Mouse (Mus musculus) heart, postnatal 14 days (tissue): ENCODE measurements around the gene Gstp2. TPM values are rescaled to one million over a fixed set of nuclear protein-coding genes. Genes with fewer than 3 reads are reported as not detected.

Experiments
- DNase-seq, 2 experiments: peaks; one replicate each; pipeline ENCODE4 v3.0.0; 2021 to 2022
- intact Hi-C: fragments of 180-260 bp; cut with DNase I; formaldehyde crosslinking; loops from one replicate; pipeline ENCODE4 v1.15.1; 2025
- long read RNA-seq, 2 experiments: library from polyadenylated mRNA; stranded (forward); transcript quantifications; one replicate each; pipeline ENCODE4 v2.0.0; 2021
- total RNA-seq, 2 experiments: library from RNA; stranded (reverse); gene quantifications; 2 replicates each; pipeline ENCODE4 v1.2.3; 2021

The Gstp2 gene
- total RNA-seq: 10 to 100 TPM; 80.8 to 90.7 TPM
- long read RNA-seq, experiment 1, transcript Gstp2-201 (7 exons, 797 nt): major isoform, 35 of 36 reads
- long read RNA-seq, experiment 1, partial matches to known transcripts: 1 of 36 reads
- long read RNA-seq, experiment 1, other reads (novel, unspliced or antisense): 0 of 36 reads
- long read RNA-seq, experiment 2, transcript Gstp2-201 (7 exons, 797 nt): major isoform, 18 of 19 reads
- long read RNA-seq, experiment 2, partial matches to known transcripts: 0 of 19 reads
- long read RNA-seq, experiment 2, other reads (novel, unspliced or antisense): 1 of 19 reads

- intact Hi-C loops: no loop called here
Measured at GRCm38 (mm10) chr19:4045966-4046865, at the start of gene Gstp2. Gstp2 (minus strand) TSS chr19:4046023.

GRCm38 (mm10) chr19:4094774-4095303 is 49.0 kb upstream of the Gstp2 start:
- DNase-seq: no peak
- intact Hi-C loops: no loop called here

More at GRCm38 (mm10) chr19:4045966-4046865, at the start of gene Gstp2:
- peak; percentile 74 to 81 for DNase-seq

GRCm38 (mm10) chr19:4094348-4094747 is 48.5 kb upstream of the Gstp2 start:
- intact Hi-C loops: no loop called here
- no peak for DNase-seq

- intact Hi-C loops: no loop called here
- no peak for DNase-seq
Measured at GRCm38 (mm10) chr19:4093772-4094171, 47.9 kb upstream of the Gstp2 start.

GRCm38 (mm10) chr19:4092750-4093149 is 46.9 kb upstream of the Gstp2 start:
- intact Hi-C loops: no loop called here
- DNase-seq: no peak

- DNase-seq: no peak
- intact Hi-C loops: no loop called here
Measured at GRCm38 (mm10) chr19:4091383-4091782, 45.6 kb upstream of the Gstp2 start.

GRCm38 (mm10) chr19:4090446-4090845 is 44.6 kb upstream of the Gstp2 start:
- intact Hi-C loops: no loop called here
- DNase-seq: no peak

GRCm38 (mm10) chr19:4089128-4089527 is 43.3 kb upstream of the Gstp2 start:
- intact Hi-C loops: no loop called here
- DNase-seq: no peak

GRCm38 (mm10) chr19:4088146-4088545 is 42.3 kb upstream of the Gstp2 start:
- DNase-seq: no peak
- intact Hi-C loops: no loop called here

- peak in 1 of 2 experiments; percentile 20 for DNase-seq
- intact Hi-C loops: no loop called here
Measured at GRCm38 (mm10) chr19:4087090-4087489, 41.3 kb upstream of the Gstp2 start.

GRCm38 (mm10) chr19:4086156-4086555 is 40.3 kb upstream of the Gstp2 start:
- DNase-seq: no peak
- intact Hi-C loops: no loop called here

- intact Hi-C loops: no loop called here
- DNase-seq: no peak
Measured at GRCm38 (mm10) chr19:4084984-4085383, 39.2 kb upstream of the Gstp2 start.

- intact Hi-C loops: no loop called here
- DNase-seq: no peak
Measured at GRCm38 (mm10) chr19:4083826-4084225, 38.0 kb upstream of the Gstp2 start.

- DNase-seq: no peak
- intact Hi-C loops: no loop called here
Measured at GRCm38 (mm10) chr19:4083316-4083715, 37.5 kb upstream of the Gstp2 start.

GRCm38 (mm10) chr19:4082219-4082965 is 36.6 kb upstream of the Gstp2 start:
- no peak for DNase-seq
- intact Hi-C loops: no loop called here

GRCm38 (mm10) chr19:4081394-4081793 is 35.6 kb upstream of the Gstp2 start, which contains the start of gene Cabp2:
Cabp2 (plus strand) TSS chr19:4081578.
- no peak for DNase-seq
- intact Hi-C loops: loop anchor here (2.0 kb wide), 1 partner anchor 29 kb away; no protein-coding TSS in a partner anchor

GRCm38 (mm10) chr19:4080511-4081009 is 34.7 kb upstream of the Gstp2 start:
- DNase-seq: no peak
- intact Hi-C loops: loop anchor here (2.0 kb wide), 1 partner anchor 28 kb away; no protein-coding TSS in a partner anchor

- intact Hi-C loops: no loop called here
- DNase-seq: no peak
Measured at GRCm38 (mm10) chr19:4079594-4079993, 33.8 kb upstream of the Gstp2 start.

- DNase-seq: no peak
- intact Hi-C loops: no loop called here
Measured at GRCm38 (mm10) chr19:4075531-4075930, 29.7 kb upstream of the Gstp2 start.

- intact Hi-C loops: no loop called here
- DNase-seq: no peak
Measured at GRCm38 (mm10) chr19:4072706-4073424, 27.0 kb upstream of the Gstp2 start.
